Mouse (Mus musculus) left cerebral cortex, adult 2 months (tissue): ENCODE measurements around the gene Rps6ka4. TPM values are rescaled to one million over a fixed set of nuclear protein-coding genes. Genes with fewer than 3 reads are reported as not detected.

ENCODE experiments used
- DNase-seq, 2 experiments: peaks; one replicate each; pipeline ENCODE4 v3.0.0; 2021 to 2022; ENCODE audit warnings: low spot score in 2 of 2, mixed read lengths in 1 of 2; ENCODE audit errors: extremely low spot score in 1 of 2
- H3K27ac ChIP-seq: fragments of 200-600 bp; 2 replicates; pipeline ENCODE4 v1.8.1; 2022
- H3K4me3 ChIP-seq: fragments of 200-600 bp; 2 replicates; pipeline ENCODE4 v1.8.1; 2022
- CTCF ChIP-seq: fragments of 200-600 bp; IDR thresholded peaks from 2 replicates; pipeline ENCODE4 v1.8.1; 2022; ENCODE audit warnings: antibody characterized with exemption, mild to moderate bottlenecking, moderate library complexity
- intact Hi-C: fragments of 180-260 bp; cut with DNase I; formaldehyde crosslinking; loops from one replicate; pipeline ENCODE4 v1.15.1; 2025
- microRNA-seq, 2 experiments: library from miRNA; unstranded; fragments of <30 nt; microRNA quantifications; one replicate each; pipeline ENCODE4 v1.2.0; 2021
- total RNA-seq, 2 experiments: library from RNA; stranded (reverse); gene quantifications; 2 replicates each; pipeline ENCODE4 v1.2.3; 2021

Gene Rps6ka4
- total RNA-seq, 2 experiments from 2014 or later: 34.6 to 37.3 TPM

DNA sequence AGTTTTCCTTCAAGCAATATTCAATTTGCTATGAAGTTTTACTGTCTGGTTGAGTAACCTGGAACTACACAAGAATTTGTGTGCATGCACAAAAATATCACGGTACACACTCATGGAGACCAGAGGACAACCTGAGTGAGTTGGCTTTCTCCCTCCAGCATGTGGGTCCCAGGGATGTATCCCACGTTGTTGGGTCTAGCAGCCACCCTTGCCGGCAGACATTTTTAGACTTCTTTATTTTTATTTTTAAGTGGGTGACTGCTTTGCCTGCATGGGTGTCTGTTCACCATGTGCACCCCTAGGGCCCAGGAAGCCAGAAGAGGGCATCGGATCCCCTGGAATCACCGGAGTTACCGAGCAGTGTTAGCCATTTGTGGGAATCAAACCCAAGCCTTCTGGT lies 15.1 kb downstream of the Rps6ka4 start:
- Histone ChIP-seq H3K4me3 (no peak overlapping the region), H3K27ac (no peak overlapping the region)
- DNase-seq: no peak
- no peak; the same call in 1 of the 2 replicates for TF ChIP-seq CTCF
- intact Hi-C loops: no loop called here

DNA sequence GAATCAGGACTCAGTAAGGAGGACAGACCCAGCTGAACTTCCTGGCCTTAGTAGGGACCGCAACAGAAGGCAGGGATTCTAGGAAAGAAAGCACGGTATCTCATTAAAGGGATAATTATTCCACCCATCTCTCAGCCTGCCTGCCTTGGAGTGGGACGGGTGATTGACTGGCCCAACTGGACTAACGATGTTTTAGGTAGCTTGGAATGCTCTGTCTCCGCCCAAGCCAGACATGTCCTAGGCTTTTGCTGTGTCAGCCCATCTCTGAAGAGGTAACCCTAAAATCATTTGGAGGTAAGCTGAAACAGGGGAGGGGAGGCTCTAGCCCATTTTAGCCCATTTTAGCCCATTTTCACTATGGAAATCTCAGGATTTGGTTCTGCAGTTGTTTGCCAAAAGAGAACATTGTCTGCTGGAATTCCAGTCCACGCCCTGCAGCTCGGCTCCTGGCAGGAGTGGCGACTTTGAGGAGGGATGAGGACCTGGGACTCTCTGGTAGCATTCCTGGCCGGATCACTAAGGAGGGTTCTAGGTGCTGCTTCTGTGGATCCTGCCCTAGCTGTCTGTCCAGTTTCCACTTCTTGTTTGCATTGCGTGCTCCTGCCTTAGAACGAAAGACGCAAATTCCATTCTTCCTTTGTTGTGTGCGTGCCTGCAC lies 19.8 kb downstream of the Rps6ka4 start:
- intact Hi-C loops: no loop called here
- no peak for TF ChIP-seq CTCF

DNA sequence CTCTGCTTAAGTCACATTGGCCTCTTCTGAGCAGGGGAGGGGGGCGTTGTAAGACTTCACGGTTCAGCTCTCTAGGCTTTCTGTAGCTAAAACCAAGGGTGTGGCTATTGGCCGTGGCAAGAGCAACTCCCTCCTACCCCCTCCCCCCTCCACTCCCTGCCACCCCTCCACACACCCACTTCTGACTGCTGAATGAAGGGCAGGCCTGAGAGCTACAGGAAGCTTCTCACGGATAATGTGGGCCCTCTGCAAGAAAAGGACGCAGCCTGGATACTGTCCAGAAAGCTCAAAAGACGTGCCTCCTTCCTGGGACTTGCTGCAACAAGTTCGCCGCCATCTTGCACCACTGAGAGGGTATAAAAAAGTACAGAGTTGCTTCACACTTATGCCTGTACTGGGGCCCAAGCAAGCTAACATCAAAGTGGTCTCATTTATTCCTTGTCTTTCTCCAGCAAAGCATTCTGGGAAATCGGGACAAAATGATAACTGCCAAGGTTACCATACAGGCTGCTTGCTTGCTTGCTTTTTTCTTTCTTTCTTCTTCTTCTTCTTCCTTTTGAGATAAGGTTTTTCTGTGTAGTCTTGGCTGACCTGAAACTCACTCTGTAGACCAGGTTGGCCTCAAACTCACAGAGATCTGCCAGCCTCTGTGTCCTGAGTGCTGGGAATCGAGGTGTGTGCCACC lies 21.2 kb downstream of the Rps6ka4 start:
- H3K27ac ChIP-seq: no peak overlapping the region
- intact Hi-C loops: no loop called here
- TF ChIP-seq CTCF: no peak

More for the DNA sequence above, 19.8 kb downstream of the Rps6ka4 start:
- Histone ChIP-seq H3K4me3 (no peak overlapping the region), H3K27ac (no peak overlapping the region)
- no peak for DNase-seq

DNA sequence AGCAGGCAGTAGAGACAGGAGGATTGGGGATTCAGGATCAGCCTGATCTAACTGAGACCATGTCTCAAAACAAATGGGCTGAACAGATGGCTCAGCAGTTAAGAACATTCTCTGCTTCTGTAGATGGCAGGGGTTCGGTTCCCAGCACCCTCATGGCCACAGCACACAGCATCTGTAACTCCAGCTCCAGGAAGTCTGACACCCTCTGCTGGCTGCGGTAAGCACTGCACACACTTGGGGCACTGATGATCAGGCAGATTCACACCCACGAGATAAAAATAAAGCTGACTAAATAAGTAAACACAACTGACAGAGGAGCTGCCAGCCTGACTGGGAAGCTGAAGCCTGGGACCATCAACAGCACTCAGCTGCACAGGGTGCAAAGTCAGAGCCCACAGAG lies 25.5 kb downstream of the Rps6ka4 start:
- intact Hi-C loops: no loop called here
- no peak overlapping the region for H3K4me3 ChIP-seq

More for the DNA sequence above, 21.2 kb downstream of the Rps6ka4 start:
- H3K4me3 ChIP-seq: no peak overlapping the region
- no peak for DNase-seq

DNA sequence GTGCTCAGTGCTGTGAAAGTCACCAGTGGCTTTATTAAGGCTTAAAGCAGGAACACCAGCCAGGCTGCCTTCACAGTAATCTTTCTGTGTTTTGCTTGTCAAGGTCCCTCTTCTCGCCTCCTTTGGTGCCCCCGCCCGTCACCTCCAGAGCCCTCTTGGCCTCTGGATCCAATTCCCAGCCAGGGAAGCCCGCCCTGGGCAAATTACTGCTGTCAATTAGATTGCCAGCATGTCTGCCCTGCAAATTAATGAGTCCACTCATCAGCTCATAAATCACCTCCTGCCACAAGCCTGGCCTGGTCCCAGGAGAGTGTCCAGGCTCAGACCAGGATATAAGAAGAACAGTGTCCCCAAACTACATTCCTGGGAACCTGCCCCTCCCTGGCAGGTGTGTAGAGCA lies 26.1 kb downstream of the Rps6ka4 start:
- DNase-seq: no peak
- Histone ChIP-seq H3K27ac (no peak overlapping the region), H3K4me3 (no peak overlapping the region)
- no peak for TF ChIP-seq CTCF
- intact Hi-C loops: no loop called here

More for the DNA sequence above, 25.5 kb downstream of the Rps6ka4 start:
- DNase-seq: no peak
- no peak overlapping the region for H3K27ac ChIP-seq
- no peak; the same call in 1 of the 2 replicates for TF ChIP-seq CTCF

Small RNA genes lying within 50 kb of the gene (microRNA-seq; reads per million reads assigned to microRNA genes)
- 0 reads per million in 2 experiments for gene Mir5046

Other genes with a start within 250 kb of the Rps6ka4 start
- gene Ccdc88b, start 17.6 kb upstream of the Rps6ka4 start, total RNA-seq: 1 to 10 TPM; 2.5 to 3.5 TPM
- gene Trmt112, start 69.1 kb upstream of the Rps6ka4 start, total RNA-seq: 10 to 100 TPM; 40.0 to 43.4 TPM
- gene Prdx5, start 69.5 kb upstream of the Rps6ka4 start, total RNA-seq: 100 to 1,000 TPM; 315 to 354 TPM
- 10 to 100 TPM; 66.8 to 69.2 TPM for gene Esrra, start 81.2 kb upstream of the Rps6ka4 start, total RNA-seq
- gene Catsperz, start 84.7 kb upstream of the Rps6ka4 start, total RNA-seq: 10 to 100 TPM; 23.1 TPM
- gene Kcnk4, start 93.9 kb upstream of the Rps6ka4 start, total RNA-seq: 10 to 100 TPM; 39.1 to 39.2 TPM
- gene Bad, start 101.2 kb upstream of the Rps6ka4 start, total RNA-seq: 10 to 100 TPM; 34.8 to 36.2 TPM
- gene Gpr137, start 101.8 kb upstream of the Rps6ka4 start, total RNA-seq: 100 to 1,000 TPM in 1 of 2 experiments, 10 to 100 TPM in 1; 97.3 to 104 TPM
- gene Ppp1r14b, start 134.3 kb upstream of the Rps6ka4 start, total RNA-seq: 10 to 100 TPM; 62.4 to 65.6 TPM
- gene Plcb3, start 135.8 kb upstream of the Rps6ka4 start, total RNA-seq: 10 to 100 TPM; 11.1 to 12.1 TPM
- gene Fkbp2, start 139.9 kb upstream of the Rps6ka4 start, total RNA-seq: 100 to 1,000 TPM; 106 to 108 TPM
- gene Vegfb, start 147.0 kb upstream of the Rps6ka4 start, total RNA-seq: 100 to 1,000 TPM in 1 of 2 experiments, 10 to 100 TPM in 1; 89.4 to 101 TPM
- 10 to 100 TPM; 28.2 to 28.9 TPM for gene Dnajc4, start 151.9 kb upstream of the Rps6ka4 start, total RNA-seq
- 10 to 100 TPM; 15.8 to 16.8 TPM for gene Nudt22, start 155.5 kb upstream of the Rps6ka4 start, total RNA-seq
- 10 to 100 TPM; 18.8 to 19.6 TPM for gene Trpt1, start 155.5 kb upstream of the Rps6ka4 start, total RNA-seq
- 1 to 10 TPM; 3.6 to 4.8 TPM for gene Fermt3, start 178.8 kb upstream of the Rps6ka4 start, total RNA-seq
- gene Stip1, start 199.3 kb upstream of the Rps6ka4 start, total RNA-seq: 100 to 1,000 TPM; 198 to 205 TPM
- 10 to 100 TPM; 13.3 to 15.7 TPM for gene Macrod1, start 216.2 kb upstream of the Rps6ka4 start, total RNA-seq